Mouse (Mus musculus): ENCODE measurements at regions not wholly inside any gene's neighbourhood (a gene's known extent, or its start where the extent isn't known, plus 50 kb on each side); places are given as distances from the start of the nearest gene placed in this dataset.
A peak's percentile ranks its signal among the peaks of the same experiment; 100 is the strongest.

GRCm38 (mm10) chr11:8723102-8723640 lies 58.8 kb upstream of the Tns3 start:
- H3K4me1 ChIP-seq (ENCODE audit: insufficient read depth, low read depth, low read length) = no peaks in the 10 kb centered on the region
- no peaks in the 10 kb centered on the region for H3K9me3 ChIP-seq (ENCODE audit: low read length)
- H3K4me3 ChIP-seq (ENCODE audit: low read depth, low read length) = no peak overlapping the region
- ATAC-seq (no peak), DNase-seq (ENCODE audit: low spot score) (no peak)
- no peak for TF ChIP-seq EP300 (IDR thresholded peaks at IDR 0.05)
- no peak for TF ChIP-seq CTCF (IDR thresholded peaks at IDR 0.05)
- 36% methylated on average over 5 of the region's 5 CpGs for WGBS
- no peak overlapping the region for H3K4me2 ChIP-seq (replicated peaks; ENCODE audit: low read depth, low read length)
- no peak overlapping the region for H3K27ac ChIP-seq (ENCODE audit: low read length)
- H3K27me3 ChIP-seq (replicated peaks; ENCODE audit: insufficient read depth, low read length) = no peaks in the 10 kb centered on the region
- H3K36me3 ChIP-seq (ENCODE audit: insufficient read depth, low read length) = no peaks in the 10 kb centered on the region
- H3K9ac ChIP-seq (replicated peaks; ENCODE audit: low read depth) = no peak overlapping the region

- Histone ChIP-seq H3K9me3 (ENCODE audit: low read length) (no peaks in the 10 kb centered on the region), H3K9ac (replicated peaks; ENCODE audit: low read depth) (no peak overlapping the region), H3K4me2 (replicated peaks; ENCODE audit: low read depth, low read length) (no peak overlapping the region), H3K27me3 (replicated peaks; ENCODE audit: insufficient read depth, low read length) (no peaks in the 10 kb centered on the region), H3K4me1 (ENCODE audit: insufficient read depth, low read depth, low read length) (no peaks in the 10 kb centered on the region), H3K36me3 (ENCODE audit: insufficient read depth, low read length) (no peaks in the 10 kb centered on the region), H3K27ac (ENCODE audit: low read length) (no peak overlapping the region), H3K4me3 (ENCODE audit: low read depth, low read length) (no peak overlapping the region)
- WGBS = 74% methylated on average over 11 of the region's 11 CpGs
- TF ChIP-seq CTCF (IDR thresholded peaks at IDR 0.05) = no peak
- TF ChIP-seq EP300 (IDR thresholded peaks at IDR 0.05) = no peak
- ATAC-seq (no peak), DNase-seq (ENCODE audit: low spot score) (no peak)
These were observed 55.1 kb upstream of the Tns3 start for GRCm38 (mm10) chr11:8719211-8719966.

GRCm38 (mm10) chr11:8717774-8718173 lies 53.4 kb upstream of the Tns3 start:
- H3K4me2 ChIP-seq (replicated peaks; ENCODE audit: low read depth, low read length) = no peak overlapping the region
- no peak overlapping the region for H3K9ac ChIP-seq (replicated peaks; ENCODE audit: low read depth)
- no peaks in the 10 kb centered on the region for H3K9me3 ChIP-seq (ENCODE audit: low read length)
- DNase-seq (ENCODE audit: low spot score) (peak; percentile 67), ATAC-seq (peak; percentile 66)
- no peaks in the 10 kb centered on the region for H3K27me3 ChIP-seq (replicated peaks; ENCODE audit: insufficient read depth, low read length)
- no peaks in the 10 kb centered on the region for H3K36me3 ChIP-seq (ENCODE audit: insufficient read depth, low read length)
- WGBS = 76% methylated on average over 3 of the region's 3 CpGs
- 0 out of 2 replicates have a peak overlapping the region, but pooled peaks have one; percentile 9 for H3K27ac ChIP-seq (ENCODE audit: low read length)
- H3K4me1 ChIP-seq (ENCODE audit: insufficient read depth, low read depth, low read length) = no peaks in the 10 kb centered on the region
- TF ChIP-seq EP300 (IDR thresholded peaks at IDR 0.05) (no peak), CTCF (IDR thresholded peaks at IDR 0.05) (no peak)
- H3K4me3 ChIP-seq (ENCODE audit: low read depth, low read length) = no peak overlapping the region

GRCm38 (mm10) chr11:8716858-8717257 lies 52.5 kb upstream of the Tns3 start:
- Histone ChIP-seq H3K4me3 (ENCODE audit: low read depth, low read length) (no peak overlapping the region), H3K4me1 (ENCODE audit: insufficient read depth, low read depth, low read length) (no peaks in the 10 kb centered on the region), H3K27me3 (replicated peaks; ENCODE audit: insufficient read depth, low read length) (no peaks in the 10 kb centered on the region), H3K9ac (replicated peaks; ENCODE audit: low read depth) (no peak overlapping the region), H3K27ac (ENCODE audit: low read length) (no peak overlapping the region), H3K9me3 (ENCODE audit: low read length) (no peaks in the 10 kb centered on the region), H3K36me3 (ENCODE audit: insufficient read depth, low read length) (no peaks in the 10 kb centered on the region), H3K4me2 (replicated peaks; ENCODE audit: low read depth, low read length) (no peak overlapping the region)
- DNase-seq (ENCODE audit: low spot score) (no peak), ATAC-seq (no peak)
- 59% methylated on average over 5 of the region's 5 CpGs for WGBS
- TF ChIP-seq EP300 (IDR thresholded peaks at IDR 0.05) = no peak
- no peak for TF ChIP-seq CTCF (IDR thresholded peaks at IDR 0.05)

GRCm38 (mm10) chr11:8715775-8716174 lies 51.4 kb upstream of the Tns3 start:
- H3K4me2 ChIP-seq (replicated peaks; ENCODE audit: low read depth, low read length) = no peak overlapping the region
- WGBS = 55% methylated on average over 2 of the region's 2 CpGs
- no peaks in the 10 kb centered on the region for H3K36me3 ChIP-seq (ENCODE audit: insufficient read depth, low read length)
- no peaks in the 10 kb centered on the region for H3K9me3 ChIP-seq (ENCODE audit: low read length)
- no peaks in the 10 kb centered on the region for H3K27me3 ChIP-seq (replicated peaks; ENCODE audit: insufficient read depth, low read length)
- no peak for TF ChIP-seq CTCF (IDR thresholded peaks at IDR 0.05)
- TF ChIP-seq EP300 (IDR thresholded peaks at IDR 0.05) = no peak
- no peaks in the 10 kb centered on the region for H3K4me1 ChIP-seq (ENCODE audit: insufficient read depth, low read depth, low read length)
- ATAC-seq = peak; percentile 57
- no peak overlapping the region for H3K27ac ChIP-seq (ENCODE audit: low read length)
- no peak overlapping the region for H3K9ac ChIP-seq (replicated peaks; ENCODE audit: low read depth)
- H3K4me3 ChIP-seq (ENCODE audit: low read depth, low read length) = no peak overlapping the region
- no peak for DNase-seq (ENCODE audit: low spot score)

Measured in lung, postnatal 0 days (tissue).